Mouse (Mus musculus): ENCODE results near the gene Secisbp2l.

GRCm38 (mm10) chr2:125765029-125765428 lies 17.6 kb downstream of the Secisbp2l start:
- TF ChIP-seq EP300 (IDR thresholded peaks at IDR 0.05; ENCODE audit: low read depth) (no peak), CTCF (IDR thresholded peaks at IDR 0.05; ENCODE audit: low read depth) (peak; percentile 59)

All from heart, postnatal 0 days (tissue).